Mouse (Mus musculus) left cerebral cortex, adult 2 months (tissue): ENCODE data around the gene Ntm. TPM values are rescaled to one million over a fixed set of nuclear protein-coding genes. Genes with fewer than 3 reads are reported as not detected.

Source experiments
- DNase-seq, 2 experiments: peaks; one replicate each; pipeline ENCODE4 v3.0.0; 2021 to 2022; ENCODE audit warnings: low spot score in 2 of 2, mixed read lengths in 1 of 2; ENCODE audit errors: extremely low spot score in 1 of 2
- H3K27ac ChIP-seq: fragments of 200-600 bp; 2 replicates; pipeline ENCODE4 v1.8.1; 2022
- H3K4me3 ChIP-seq: fragments of 200-600 bp; 2 replicates; pipeline ENCODE4 v1.8.1; 2022
- CTCF ChIP-seq: fragments of 200-600 bp; IDR thresholded peaks from 2 replicates; pipeline ENCODE4 v1.8.1; 2022; ENCODE audit warnings: antibody characterized with exemption, mild to moderate bottlenecking, moderate library complexity
- intact Hi-C: fragments of 180-260 bp; cut with DNase I; formaldehyde crosslinking; loops from one replicate; pipeline ENCODE4 v1.15.1; 2025
- total RNA-seq, 2 experiments: library from RNA; stranded (reverse); gene quantifications; 2 replicates each; pipeline ENCODE4 v1.2.3; 2021

The Ntm gene
- total RNA-seq, 2 experiments from 2014 or later = 288 to 294 TPM

DNA sequence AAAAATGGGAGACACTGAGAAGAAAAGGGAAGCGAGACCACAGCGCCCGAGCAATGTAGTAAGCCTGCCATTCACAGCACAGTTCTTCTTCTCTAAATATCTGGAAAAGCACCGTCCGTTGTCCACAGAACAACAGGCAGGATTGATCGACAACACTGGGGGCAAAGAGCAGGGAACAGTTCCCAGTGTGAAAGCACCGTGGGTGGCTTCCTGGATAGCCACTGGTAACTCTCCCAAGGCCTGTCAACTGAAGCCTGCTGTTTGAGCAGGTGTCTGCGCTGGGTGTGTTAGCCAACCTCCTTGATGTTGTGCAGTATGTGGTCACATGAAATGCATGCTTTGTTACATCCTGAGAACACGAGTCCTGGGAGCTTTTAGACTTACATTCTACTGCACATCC is 531.4 kb downstream of the Ntm start:
- no peak for TF ChIP-seq CTCF
- Histone ChIP-seq H3K27ac (no peak overlapping the region), H3K4me3 (no peak overlapping the region)
- intact Hi-C loops = no loop called here
- DNase-seq = no peak

DNA sequence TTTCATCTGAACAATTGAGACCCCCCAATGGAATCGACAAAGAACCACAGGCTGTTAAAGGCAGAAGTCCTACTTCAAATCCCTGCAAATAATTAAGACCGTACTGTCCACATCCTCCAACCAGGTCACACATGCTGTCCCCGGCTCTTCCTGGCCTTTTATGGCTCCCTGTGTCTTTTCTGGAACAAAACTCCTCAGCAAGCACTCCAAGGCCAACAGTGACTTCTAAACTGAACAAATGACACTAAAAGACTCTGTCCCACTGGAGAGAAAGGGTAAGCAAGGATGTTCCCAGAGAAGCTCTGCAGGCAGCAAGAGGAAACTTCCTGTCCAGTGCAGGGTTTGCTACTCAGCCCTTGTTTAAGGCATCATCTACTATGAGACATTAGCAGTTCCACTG is 532.8 kb downstream of the Ntm start:
- intact Hi-C loops = no loop called here
- Histone ChIP-seq H3K4me3 (no peak overlapping the region), H3K27ac (no peak overlapping the region)
- no peak for DNase-seq
- TF ChIP-seq CTCF = no peak

DNA sequence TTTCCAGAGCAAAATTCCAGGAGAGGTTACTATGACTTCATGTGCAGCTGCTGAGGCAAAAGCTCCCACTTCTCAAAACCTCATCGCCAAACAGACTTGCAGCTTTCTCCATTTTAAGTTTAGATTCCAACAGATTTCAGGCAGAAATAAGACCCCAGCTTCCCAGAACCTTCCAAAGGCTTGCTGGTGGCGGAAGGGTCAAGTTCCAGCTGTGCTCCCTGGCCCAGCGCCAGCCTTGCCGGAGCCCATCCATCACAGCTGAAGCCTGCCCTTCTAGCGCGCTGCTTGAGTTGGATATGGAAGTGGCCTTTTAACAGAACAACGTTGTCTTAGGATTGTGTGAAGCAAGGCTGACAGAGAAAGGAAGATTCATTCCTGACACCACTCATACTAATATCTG is 534.6 kb downstream of the Ntm start:
- no peak overlapping the region for H3K27ac ChIP-seq
- H3K4me3 ChIP-seq = no peak overlapping the region
- intact Hi-C loops = no loop called here
- DNase-seq = no peak
- no peak for TF ChIP-seq CTCF

DNA sequence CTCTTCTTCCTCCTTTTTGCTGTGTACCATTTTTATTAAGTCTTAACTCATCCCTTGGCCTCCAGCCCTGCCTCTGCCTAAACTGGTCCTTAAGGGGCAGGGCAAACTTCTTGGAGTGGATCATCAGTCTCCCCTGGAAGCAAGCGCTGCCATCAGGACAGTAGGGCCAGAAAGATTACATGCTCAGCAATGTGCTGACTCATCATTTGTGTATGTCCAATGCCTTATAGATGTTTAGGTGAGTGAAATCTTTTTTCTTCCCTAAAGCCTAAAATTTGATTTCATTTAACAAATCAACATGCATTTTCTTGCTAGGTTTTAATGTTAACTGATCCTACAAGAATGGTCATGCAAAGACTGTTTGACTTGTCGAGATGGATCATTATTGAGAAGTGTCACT is 536.7 kb downstream of the Ntm start:
- DNase-seq = no peak
- no peak overlapping the region for H3K4me3 ChIP-seq
- intact Hi-C loops = no loop called here
- no peak for TF ChIP-seq CTCF
- H3K27ac ChIP-seq = no peak overlapping the region

DNA sequence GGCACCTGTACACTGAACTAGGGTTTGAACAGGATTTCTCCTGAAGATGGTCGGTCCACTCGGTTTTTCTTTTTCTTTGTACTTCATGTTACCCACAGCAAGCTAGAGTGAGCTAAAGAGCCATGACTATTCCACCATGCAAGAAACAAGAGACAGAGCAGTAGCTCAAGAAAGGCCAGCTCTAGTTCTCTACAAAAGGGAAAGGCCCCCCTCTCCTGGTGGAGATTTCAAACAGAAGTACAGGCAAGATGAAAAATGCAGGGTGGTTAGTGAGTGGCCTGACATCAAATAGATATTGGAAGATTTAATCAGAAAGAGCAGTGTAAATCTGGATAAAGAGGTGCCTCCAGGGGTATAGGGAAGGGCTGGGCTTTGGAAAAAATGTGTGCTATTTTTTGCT is 547.4 kb downstream of the Ntm start:
- Histone ChIP-seq H3K4me3 (no peak overlapping the region), H3K27ac (no peak overlapping the region)
- DNase-seq = no peak
- peak; percentile 13 for TF ChIP-seq CTCF
- intact Hi-C loops = no loop called here

DNA sequence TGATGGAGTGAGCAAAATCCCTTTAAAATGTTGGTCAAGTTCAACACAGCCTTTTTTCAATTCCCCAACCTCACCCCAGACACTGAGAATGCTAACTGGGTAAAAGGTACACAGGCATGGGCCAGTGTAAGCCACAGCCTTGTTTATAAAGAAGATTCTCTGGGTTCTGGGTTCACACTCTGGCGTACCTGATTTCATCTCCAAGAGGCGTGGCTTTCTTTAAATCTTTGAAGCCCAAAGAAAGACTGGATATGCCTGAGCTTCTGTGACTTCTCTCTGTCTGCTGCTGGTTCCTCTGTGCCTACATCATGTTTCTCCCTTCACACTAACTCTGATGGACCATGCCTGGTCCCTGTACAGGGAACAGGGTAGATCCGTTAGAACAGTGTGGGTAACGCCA is 549.8 kb downstream of the Ntm start:
- intact Hi-C loops = loop anchor here (2.0 to 5.0 kb wide), 5 partner anchors 144 to 1011 kb away; no protein-coding TSS in a partner anchor
- Histone ChIP-seq H3K27ac (no peak overlapping the region), H3K4me3 (peak overlapping the region; percentile 74; the same call in 1 of the 2 replicates)
- DNase-seq = no peak
- no peak for TF ChIP-seq CTCF

DNA sequence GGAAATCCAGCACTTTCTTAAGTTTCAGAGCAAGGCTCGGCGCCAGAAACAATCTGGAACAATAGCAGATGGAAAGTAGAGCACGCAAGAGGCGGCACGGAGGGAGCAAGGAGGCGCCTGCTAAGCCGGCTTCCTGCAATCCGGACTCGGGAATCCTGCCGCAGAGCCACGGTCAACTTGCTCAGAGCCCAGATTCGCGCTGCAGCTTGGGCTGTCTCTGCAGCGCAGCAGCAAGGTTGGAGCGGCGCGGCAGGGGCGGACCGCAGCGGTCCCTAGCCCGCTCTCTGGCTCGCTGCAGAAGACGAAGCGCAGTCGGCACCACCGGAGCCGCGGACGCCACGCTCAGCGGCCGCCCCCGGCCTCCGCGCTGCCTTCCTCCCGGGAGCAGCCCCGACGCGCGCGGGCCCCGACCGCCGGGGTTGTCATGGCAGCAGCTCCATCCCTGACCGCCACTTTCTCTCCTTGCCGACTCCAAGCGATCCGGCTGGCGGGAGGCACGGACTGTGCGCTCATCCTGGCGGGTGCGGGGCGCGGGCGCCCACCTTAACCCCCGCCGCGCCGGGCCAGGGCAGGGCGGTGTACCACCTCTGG is 550.7 kb downstream of the Ntm start:
- TF ChIP-seq CTCF = no peak
- peak overlapping the region; percentile 93 for H3K27ac ChIP-seq
- peak overlapping the region; percentile 74 for H3K4me3 ChIP-seq
- DNase-seq = peak; percentile 69 to 79
- intact Hi-C loops = loop anchor here (2.0 to 5.0 kb wide), 5 partner anchors 145 to 1010 kb away; no protein-coding TSS in a partner anchor

DNA sequence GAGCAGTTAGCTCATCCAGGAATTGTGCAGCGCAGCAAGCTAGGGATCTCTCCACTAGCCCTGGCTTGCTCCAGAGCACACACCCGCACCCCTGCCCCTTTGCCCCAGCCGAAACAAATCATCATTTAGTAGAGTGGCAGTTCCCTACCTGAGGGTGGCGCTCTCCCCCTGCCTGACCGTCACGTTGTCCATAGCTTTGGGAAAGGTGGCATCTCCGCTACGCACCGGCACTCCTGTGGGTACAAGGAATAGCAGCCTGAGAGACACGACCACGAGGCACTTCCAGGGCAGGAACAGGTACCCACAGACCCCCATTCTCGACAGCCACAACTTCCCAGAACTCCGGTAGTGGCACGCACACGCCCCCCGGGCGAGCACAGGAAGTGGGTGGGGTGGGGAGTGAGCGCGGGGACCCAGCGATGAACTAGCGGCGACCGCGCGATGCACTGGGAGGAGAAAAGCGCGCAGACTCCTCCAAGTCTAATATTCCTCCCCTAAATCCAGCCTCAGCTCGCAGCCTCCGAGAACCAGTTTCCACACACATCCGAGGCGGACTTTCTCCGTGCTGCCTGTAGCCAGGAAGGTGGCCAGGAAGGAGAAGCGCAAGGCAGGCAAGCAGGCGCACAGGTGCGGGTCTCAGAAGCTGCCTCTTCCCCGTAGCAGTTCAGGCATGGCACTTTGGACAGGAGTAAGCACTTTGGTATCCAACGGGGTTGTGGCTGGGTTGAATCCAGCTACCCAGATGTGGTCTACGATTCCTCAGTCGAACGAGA is 551.3 kb downstream of the Ntm start:
- peak; percentile 73 to 78 for DNase-seq
- intact Hi-C loops = loop anchor here (1.0 to 5.0 kb wide), 7 partner anchors 47 to 1009 kb away; no protein-coding TSS in a partner anchor
- Histone ChIP-seq H3K4me3 (peak overlapping the region; percentile 74), H3K27ac (peak overlapping the region; percentile 93)
- peak; percentile 64 for TF ChIP-seq CTCF

- intact Hi-C loops = loop anchor here (1.0 to 5.0 kb wide), 6 partner anchors 47 to 1009 kb away; no protein-coding TSS in a partner anchor
- no peak for DNase-seq
- H3K4me3 ChIP-seq = peak overlapping the region; percentile 74
- H3K27ac ChIP-seq = peak overlapping the region; percentile 82
- no peak for TF ChIP-seq CTCF
These were observed 552.1 kb downstream of the Ntm start for GRCm38 (mm10) chr9:29410728-29411407.

- intact Hi-C loops = loop anchor here (2.0 to 5.0 kb wide), 5 partner anchors 147 to 1008 kb away; no protein-coding TSS in a partner anchor
These were observed 552.7 kb downstream of the Ntm start for GRCm38 (mm10) chr9:29410284-29410683.

DNA sequence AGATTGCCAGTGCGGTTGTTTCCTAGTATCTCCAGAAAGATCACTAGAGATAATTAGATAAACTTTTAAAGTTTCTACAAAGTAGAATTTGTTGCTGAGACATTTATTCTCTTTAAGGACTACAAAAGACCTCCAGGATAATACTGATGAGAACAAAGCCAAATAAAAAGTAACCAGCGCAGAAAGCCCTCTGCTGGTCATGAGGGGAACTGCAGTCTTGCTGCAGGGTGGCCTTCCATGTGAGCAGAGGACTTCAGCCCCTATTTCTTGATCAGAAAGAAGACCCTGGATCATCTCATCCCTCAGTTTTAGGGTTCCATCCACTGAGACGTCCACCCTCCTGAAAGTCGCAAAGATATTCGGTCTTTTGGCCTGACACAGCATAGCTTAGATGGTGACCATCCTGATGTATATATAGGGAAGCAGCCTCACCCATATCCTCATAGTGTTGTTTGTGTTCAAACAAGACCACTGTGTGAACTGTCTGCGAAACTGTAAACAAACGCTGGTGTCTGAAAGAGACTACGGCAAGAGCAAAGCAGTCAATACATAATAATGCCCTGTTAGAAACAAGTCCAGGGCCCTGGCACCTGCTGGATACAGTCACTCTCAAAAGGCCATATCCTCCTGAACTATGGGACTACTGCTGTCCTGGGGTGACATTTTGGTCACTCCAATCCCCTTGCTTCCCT is 553.6 kb downstream of the Ntm start:
- intact Hi-C loops = loop anchor here (2.0 kb wide), 1 partner anchor 1153 kb away; no protein-coding TSS in a partner anchor
- TF ChIP-seq CTCF = peak; percentile 98
- peak; percentile 48 to 67 for DNase-seq
- no peak overlapping the region for H3K27ac ChIP-seq
- H3K4me3 ChIP-seq = peak overlapping the region; percentile 74; the same call in 1 of the 2 replicates

More at GRCm38 (mm10) chr9:29410284-29410683, 552.7 kb downstream of the Ntm start:
- DNase-seq = no peak
- H3K27ac ChIP-seq = peak overlapping the region; percentile 82; the same call in 1 of the 2 replicates
- peak overlapping the region; percentile 74 for H3K4me3 ChIP-seq
- TF ChIP-seq CTCF = no peak
